Mouse (Mus musculus) ovary, postnatal 36 days (tissue): ENCODE data around the gene Bag5.

Experiments
- DNase-seq: peaks from one replicate; pipeline ENCODE4 v3.0.0; 2022; ENCODE audit warnings: low spot score, mixed read lengths

Bag5 gene

GRCm38 (mm10) chr12:111697708-111698107 is 15.3 kb downstream of the Bag5 start:
- no peak for DNase-seq

DNA sequence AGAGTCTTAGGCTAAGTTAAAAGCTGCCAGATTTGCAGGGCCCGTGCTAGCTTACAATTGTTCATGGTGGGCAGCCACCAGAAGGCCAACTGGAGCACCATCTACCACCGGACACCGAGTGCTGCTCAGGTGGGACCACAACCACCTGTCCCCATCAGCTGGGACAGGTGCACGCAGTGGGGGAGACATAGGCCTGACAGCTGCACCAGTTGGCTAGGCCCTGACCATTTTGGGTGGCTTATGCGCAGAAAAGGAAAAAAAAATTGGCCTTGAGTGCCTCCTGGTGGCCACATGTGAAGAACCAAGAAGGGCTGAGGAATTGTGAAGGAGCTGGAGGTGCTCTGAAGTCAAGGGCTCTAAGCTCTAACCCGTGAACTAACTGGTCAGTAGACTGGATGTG is 16.8 kb downstream of the Bag5 start:
- DNase-seq: peak; percentile 57

DNA sequence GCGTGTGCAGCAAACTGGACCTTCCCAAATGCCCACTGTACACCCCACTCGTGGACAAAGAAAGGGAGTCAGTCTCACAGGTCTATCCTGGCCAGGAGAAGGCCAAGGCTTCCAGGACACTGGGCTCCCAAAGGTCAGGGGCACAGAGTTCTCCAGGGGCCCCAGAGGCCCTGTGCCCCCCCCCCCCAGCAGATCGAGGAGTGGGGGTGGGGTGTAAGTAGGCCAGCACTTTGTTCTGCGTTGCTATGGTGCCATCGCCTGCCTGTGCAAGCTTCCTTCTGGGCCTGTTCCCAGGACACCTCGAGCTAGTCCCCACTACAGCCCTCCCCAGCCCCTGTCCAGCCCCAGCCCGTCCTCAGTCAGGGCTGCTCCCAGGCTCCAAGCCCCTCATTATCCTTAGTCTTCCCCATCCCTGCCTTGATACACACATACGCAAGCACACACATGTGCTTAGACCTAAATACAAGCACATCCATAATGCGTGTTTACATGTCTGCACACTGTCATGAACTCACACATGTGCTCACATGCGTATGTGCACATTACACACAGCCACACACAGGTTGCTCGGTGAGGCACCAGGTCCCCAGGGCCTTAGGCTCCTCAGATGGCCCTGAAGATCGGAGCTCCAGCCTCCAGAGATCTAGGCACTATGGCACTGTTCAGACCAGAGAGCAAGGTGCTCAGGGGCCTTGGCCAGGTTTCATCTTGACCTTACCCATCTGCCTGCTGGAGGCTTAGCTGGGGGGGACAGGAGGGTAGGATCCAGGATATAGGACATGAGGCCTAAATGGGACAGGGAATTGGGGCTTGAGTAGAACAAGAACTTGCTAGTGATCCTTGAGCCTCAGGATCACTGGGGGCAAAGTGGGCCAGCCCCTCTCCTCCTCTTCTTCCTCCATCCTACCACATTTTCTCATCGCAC is 17.9 kb downstream of the Bag5 start:
- DNase-seq: no peak

DNA sequence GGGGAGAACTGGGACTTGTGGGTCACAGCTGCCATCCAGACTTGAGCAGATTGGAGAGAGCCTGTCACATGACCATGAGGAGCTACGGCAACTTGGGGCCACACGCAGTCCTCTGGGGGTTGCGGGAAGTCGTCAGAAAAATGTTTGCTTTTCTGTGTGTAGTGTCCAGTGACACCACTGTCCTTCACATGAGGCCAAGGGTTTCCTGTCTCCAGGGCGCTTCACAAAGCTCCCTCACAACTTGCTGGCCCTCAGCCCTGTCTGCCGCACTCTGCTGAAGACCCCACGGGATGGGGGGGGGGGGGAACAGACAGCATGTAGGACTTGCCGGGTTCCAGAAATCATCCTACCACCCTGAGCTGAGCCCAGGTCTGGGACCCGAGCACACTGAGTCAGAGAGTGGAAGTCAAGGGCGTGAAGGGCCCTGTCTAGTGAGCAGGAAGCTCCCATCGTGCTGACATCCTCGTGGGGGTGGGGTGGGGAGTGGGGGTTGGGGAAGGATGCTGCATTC is 18.7 kb downstream of the Bag5 start:
- DNase-seq: no peak

DNA sequence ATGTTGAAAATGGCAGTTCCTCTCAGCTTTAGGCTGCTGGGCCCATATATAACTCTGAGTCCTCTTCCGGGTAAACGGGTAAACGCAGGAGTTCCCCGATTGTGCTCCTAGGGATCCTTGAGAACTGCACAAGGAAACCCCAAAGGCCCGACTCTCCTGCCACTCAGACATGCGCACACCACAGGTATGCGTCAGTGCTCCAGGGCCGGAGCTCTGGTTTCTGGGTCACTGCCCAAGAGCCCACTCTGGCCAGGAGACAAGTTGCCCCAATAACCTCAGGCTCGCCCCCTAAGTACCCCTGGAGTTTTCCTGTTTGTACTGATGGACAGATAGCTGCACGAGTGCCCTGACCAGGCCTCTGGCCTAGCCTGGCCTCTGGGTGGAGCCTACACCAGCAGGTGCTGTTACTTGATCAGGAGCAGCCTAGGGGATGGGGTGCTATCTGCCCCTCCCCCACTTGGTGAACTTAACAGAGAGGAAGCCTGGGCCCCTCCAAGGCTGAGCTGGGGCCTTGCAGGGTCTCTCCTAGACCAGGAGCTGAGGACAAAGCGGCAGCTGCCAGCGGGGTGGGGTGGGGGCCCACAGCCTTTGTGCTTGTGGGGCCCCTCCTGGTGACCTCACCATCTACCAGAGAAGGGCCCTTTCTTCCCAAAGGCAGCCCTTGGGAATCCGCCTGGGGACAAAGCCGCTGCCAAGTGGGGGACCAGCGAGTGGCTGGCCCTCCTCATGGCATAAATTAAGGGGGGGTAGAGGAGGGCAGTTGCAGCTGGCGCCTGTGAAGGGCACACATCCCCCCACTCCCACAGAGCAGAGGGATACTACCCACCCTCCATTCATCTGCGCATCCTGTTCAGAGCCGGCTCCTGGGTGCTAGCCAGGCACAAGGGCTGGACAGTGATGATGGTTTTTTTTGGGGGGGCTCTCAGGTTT is 19.5 kb downstream of the Bag5 start:
- no peak for DNase-seq

DNA sequence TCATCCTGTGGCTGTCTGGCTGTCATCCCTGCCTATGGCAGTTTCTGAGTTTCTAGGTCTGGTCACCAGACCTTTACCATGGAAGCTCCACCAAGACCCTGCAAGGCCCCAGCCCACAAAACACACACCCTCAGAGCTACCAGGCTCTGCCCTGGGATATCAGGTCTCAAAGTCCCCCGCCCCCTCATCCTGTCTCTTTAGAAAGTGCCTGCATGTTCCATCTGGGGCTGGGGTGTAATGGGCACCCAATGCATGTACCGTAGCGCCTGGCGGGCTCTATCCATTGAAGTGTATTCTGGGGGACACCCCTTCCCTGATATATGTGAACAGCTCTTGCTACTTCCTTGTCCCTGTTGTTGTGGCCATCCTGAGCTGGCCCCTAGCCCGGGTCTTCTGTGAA is 20.2 kb downstream of the Bag5 start:
- no peak for DNase-seq

DNA sequence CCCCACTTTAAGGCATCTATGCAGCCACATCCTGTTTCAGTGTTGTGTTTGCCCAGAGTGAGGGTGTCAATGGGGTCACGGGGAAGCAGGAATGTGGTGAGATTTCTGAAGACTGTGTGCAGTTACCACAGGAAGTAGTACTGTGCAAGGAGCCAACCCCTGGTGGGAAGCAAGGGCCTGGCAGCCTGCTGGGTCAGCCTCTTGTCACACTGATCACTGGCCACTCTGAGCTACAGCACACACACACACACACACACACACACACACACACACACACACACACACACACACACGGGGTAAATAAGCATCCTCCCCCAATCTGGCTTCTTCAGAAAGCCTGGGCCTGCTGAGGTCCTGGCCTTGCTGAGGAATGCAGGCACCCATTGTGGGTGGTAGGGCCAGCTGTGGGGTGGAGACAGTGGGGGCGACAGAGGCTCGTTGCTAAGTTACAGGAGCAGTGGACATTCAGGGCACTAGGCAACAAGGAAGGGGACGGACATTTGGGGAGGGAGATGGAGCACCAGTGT is 21.6 kb downstream of the Bag5 start:
- no peak for DNase-seq

- DNase-seq: no peak
These were observed 23.6 kb downstream of the Bag5 start for GRCm38 (mm10) chr12:111689426-111689825.

DNA sequence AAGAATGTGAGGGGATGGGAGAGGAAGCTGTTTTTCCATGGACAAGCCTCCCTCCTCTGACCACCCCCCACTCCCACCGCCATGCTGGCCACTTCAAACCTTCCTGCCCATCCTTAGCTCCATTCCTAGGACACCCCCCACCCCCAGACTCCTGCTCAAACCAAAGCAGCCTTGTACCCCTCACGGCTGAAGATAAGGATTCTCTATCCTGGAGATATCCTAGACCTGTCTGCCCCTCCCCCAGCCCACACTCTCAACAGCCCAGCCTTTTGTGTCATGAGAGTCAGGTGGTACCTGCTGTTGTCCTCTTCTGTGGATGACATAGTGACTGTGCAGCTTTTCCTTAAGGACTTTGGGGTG is 25.0 kb downstream of the Bag5 start:
- DNase-seq: no peak

GRCm38 (mm10) chr12:111687350-111688068 is 25.5 kb downstream of the Bag5 start:
- DNase-seq: peak; percentile 73

GRCm38 (mm10) chr12:111686390-111686789 is 26.7 kb downstream of the Bag5 start:
- DNase-seq: no peak

GRCm38 (mm10) chr12:111682806-111683205 is 30.3 kb downstream of the Bag5 start:
- DNase-seq: no peak

DNA sequence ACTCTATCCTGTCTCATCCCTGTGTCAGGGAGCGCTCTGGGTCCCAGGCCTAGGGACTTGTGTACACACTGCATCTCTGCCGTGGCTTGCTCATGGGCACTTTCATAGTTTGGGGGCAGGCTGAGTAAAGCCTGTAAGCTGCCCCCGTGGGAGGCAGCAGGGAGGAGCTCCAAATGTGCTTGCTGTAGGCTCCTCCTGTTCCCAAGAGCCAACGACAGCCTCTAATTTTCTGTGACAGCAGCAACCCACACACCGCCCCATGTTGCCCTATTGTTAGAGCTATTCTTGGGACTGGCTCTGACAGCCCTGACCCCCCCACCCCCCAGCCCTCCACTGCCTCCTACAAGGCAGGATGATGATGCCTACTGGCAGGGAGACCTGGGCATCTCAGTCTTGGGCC is 31.1 kb downstream of the Bag5 start:
- DNase-seq: no peak

GRCm38 (mm10) chr12:111681305-111681704 is 31.8 kb downstream of the Bag5 start:
- DNase-seq: no peak

DNA sequence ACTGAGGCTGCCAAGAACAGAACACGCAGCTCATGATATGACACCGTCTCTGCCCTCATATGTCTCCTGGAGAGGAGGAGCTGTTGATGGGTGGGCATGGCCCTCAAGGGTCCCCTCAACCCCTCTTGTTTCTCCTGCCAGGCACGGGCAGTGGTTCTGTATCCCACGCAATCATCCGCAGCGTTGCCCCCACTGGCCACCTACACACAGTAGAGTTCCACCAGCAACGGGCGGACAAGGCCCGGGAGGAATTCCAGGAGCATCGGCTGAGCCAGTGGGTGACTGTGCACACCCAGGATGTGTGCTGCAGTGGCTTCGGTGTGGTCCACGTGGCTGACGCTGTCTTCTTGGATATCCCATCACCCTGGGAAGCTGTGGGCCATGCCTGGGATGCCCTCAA is 32.4 kb downstream of the Bag5 start:
- DNase-seq: no peak

- no peak for DNase-seq
These were observed 34.1 kb downstream of the Bag5 start for GRCm38 (mm10) chr12:111678997-111679396.

- DNase-seq: no peak
These were observed 34.5 kb downstream of the Bag5 start for GRCm38 (mm10) chr12:111678670-111678933.

GRCm38 (mm10) chr12:111677882-111678669 is 35.0 kb downstream of the Bag5 start, which contains the start of gene Trmt61a:
Gene Trmt61a, plus strand, starts transcription at chr12:111678105.
- peak; percentile 85 for DNase-seq

DNA sequence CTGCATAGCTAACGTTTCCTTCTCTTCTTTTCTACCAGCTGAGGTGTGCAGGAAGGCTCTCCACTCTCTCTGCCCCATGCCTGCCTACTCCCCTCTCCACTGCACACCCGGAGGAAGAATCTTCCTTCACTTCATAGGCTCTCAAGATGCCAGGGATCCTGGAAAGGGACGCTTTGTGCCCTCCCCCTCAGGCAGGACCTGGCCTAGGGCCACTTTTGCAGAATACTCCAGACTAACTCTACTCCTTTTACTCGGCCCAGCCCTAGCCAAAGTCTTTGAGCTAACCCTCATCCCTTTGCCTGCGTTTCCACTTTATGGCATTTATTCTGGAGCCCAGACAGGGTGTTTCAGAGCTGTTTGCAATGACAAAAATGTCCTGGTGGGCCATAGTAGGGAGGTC is 35.6 kb downstream of the Bag5 start:
- DNase-seq: no peak

- no peak for DNase-seq
These were observed 37.1 kb downstream of the Bag5 start for GRCm38 (mm10) chr12:111675797-111676580.
